7 mouse cellular contexts compared by ENCODE assay signal in genomic region chr4:117019206-117020134, GRCm38 (mm10). TPM values are rescaled to one million over a fixed set of nuclear protein-coding genes. Genes with fewer than 3 reads are reported as not detected.
DNase-seq lines count a peak whose midpoint lies in the region; ATAC-seq lines count a peak whose summit lies in the region.

Gene Eif2b3, plus strand, starts transcription at chr4:117019402.

- peak; percentile 97 for ATAC-seq in midbrain, embryonic 13.5 days

- no peaks in the 10 kb centered on the region for H3K9me3 ChIP-seq in limb, embryonic 10.5 days (replicated peaks)
- no peaks in the 10 kb centered on the region for H3K9me3 ChIP-seq in midbrain, embryonic 13.5 days

- 1% methylated on average over 61 of the region's 61 CpGs for WGBS in limb, embryonic 10.5 days
- WGBS in midbrain, embryonic 13.5 days: 2% methylated on average over 61 of the region's 61 CpGs

- H3K27me3 ChIP-seq in limb, embryonic 10.5 days (ENCODE audit: low read depth, poor library complexity, severe bottlenecking): no peaks in the 10 kb centered on the region
- no peaks in the 10 kb centered on the region for H3K27me3 ChIP-seq in midbrain, embryonic 13.5 days

- H3K36me3 ChIP-seq in limb, embryonic 10.5 days: peaks cover 28% of the 10 kb centered on the region
- H3K36me3 ChIP-seq in midbrain, embryonic 13.5 days: peaks cover 19% of the 10 kb centered on the region

- H3K27ac ChIP-seq in limb, embryonic 10.5 days: peak within 1 kb of the TSS; percentile 87
- H3K27ac ChIP-seq in midbrain, embryonic 13.5 days: peak within 1 kb of the TSS; percentile 60; the same call in 1 of the 2 replicates

- H3K4me2 ChIP-seq in midbrain, embryonic 13.5 days (replicated peaks): peak within 1 kb of the TSS; percentile 80

- peak within 1 kb of the TSS; percentile 90 for H3K9ac ChIP-seq in midbrain, embryonic 13.5 days (replicated peaks)

- H3K4me3 ChIP-seq in limb, embryonic 10.5 days: peak within 1 kb of the TSS; percentile 80
- peak within 1 kb of the TSS; percentile 90 for H3K4me3 ChIP-seq in midbrain, embryonic 13.5 days (replicated peaks)

- H3K4me1 ChIP-seq in limb, embryonic 10.5 days: peaks cover 16% of the 10 kb centered on the region
- peaks cover 12% of the 10 kb centered on the region for H3K4me1 ChIP-seq in midbrain, embryonic 13.5 days (replicated peaks)

- peak; percentile 87 for DNase-seq in adrenal gland, adult 8-10 months
- DNase-seq in embryo, embryonic 9.5 days (ENCODE audit: extremely low spot score): peak; percentile 90
- no peak for DNase-seq in gonadal fat pad, adult 2 months (ENCODE audit: low read depth)
- DNase-seq in kidney, adult 11 months: peak; percentile 85
- DNase-seq in limb, embryonic 10.5 days (ENCODE audit: low spot score): peak; percentile 95
- peak; percentile 82 for DNase-seq in spleen, adult 12 weeks (ENCODE audit: low spot score)

RNA-seq across cellular contexts. Expression of gene Eif2b3, which starts in this region (rescaled TPM):
- total RNA-seq in adrenal gland, adult 8-10 months (2022): 10 to 100 TPM; 32.2 to 40.2 (median 33.8) TPM
- polyA plus RNA-seq in gonadal fat pad, adult 2 months (2012; rRNA removed): 13.2 and 18.3 TPM in 2 replicates
- 63.3 and 74.0 TPM in 2 replicates for polyA plus RNA-seq in limb, embryonic 10.5 days (2016; fragmentation: Nextera tagmentation; extraction: Ambion mirVana)
- 45.5 and 50.2 TPM in 2 replicates for polyA plus RNA-seq in midbrain, embryonic 13.5 days (2015; fragmentation: Nextera tagmentation; extraction: Ambion mirVana)
